Mouse (Mus musculus): ENCODE data around the gene B9d2.
A peak's percentile ranks its signal among the peaks of the same experiment; 100 is the strongest.

B9d2 gene

DNA sequence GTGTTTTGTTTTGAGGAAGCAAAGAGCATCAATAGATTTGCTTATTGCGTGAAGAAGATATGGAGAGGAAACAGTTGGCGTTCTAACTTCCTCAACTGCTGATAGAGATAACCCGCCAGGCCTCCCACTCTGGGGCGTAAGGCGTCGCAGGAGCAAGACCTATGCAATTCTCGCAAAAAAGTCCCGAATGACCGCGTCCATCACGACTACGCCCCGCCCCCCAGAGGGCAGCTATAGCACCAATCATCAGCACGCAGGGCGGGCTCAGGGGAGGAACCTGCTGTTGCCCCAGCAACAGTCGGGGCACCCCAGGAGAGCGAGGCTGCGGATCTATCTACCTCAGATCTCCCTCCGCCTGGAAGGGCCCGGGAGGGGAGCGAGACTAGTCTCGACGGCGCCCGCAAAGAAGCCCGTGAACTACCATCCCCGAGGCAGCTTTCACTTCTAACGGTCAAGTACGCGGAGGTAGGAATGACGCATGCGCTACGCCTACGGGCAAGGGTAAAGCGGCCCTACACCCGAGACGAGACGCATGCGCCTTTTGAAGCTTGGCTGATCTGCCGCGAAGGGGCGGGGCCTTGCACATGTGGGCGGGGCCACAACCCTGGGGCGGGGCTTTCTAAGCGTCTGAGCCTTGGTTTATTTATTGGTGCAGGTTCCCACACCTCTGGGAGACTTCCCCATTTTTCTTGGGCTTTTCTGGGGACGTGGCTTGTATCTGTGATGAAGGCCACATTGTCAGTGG is at the start of gene B9d2:
TSS of gene B9d2 (plus strand) at position 267 of the 745 bp plus-strand sequence.
- DNase-seq (ENCODE audit: low read depth, low spot score) = peak; percentile 89

DNA sequence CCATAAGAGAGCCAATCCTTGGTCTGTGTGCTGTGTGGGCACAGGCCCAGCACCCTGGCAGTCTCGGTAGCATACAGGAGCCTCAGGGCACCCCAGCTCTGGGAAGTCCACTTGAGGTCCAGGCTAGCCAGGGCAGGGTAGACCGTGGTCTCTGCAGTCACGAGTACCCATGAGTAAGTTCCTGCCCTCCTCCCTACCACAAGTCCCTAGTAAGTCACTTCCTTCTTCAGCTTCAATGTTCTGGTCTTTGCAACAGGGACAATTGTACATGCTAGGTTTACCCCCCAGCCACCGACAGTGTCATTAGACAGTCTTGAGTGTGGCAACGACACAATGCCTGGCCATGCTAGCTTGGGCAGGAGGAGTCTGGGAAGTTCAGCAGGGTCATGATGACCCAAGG is 47.9 kb upstream of the B9d2 start:
- no peak for DNase-seq (ENCODE audit: low read depth, low spot score)

DNA sequence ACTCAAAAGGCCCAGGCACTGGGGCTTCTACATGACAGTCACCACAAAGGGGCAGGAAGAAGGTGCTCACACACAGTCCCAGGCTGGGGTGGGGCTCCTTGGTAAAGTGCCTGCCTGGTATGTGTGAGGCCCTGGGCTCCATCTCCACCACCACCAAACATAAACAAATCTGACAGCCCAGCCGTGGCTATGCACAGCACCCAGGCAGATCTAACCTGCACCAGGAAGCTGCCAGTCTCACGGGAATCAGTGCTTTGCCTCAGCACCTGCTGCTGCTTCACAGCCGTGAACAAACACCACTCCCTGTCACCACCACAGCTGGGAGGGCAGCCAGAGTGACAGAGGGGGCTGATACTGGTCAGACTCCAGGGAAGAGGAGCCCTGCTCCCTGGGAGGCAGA is 44.2 kb upstream of the B9d2 start:
- DNase-seq (ENCODE audit: low read depth, low spot score) = no peak

DNA sequence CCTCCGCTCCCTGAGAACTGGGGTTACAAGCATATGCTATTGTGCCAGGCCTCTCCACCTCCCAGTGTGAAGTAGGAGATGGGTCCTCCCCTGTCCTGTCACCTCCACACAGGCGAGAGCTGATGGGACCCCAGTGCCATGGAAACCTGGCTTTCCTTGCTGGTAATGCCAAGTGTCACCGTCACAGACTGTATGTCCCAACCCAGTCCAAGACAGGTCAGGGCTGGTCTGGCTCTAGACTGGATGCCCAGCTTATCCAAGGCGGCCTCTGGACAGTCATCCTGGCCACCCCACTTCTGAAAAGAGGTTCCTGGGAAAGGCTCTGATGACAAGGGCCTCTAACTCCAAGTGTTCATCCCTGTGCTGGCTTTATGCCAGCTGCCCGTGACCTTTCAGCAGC is 43.5 kb upstream of the B9d2 start:
- DNase-seq (ENCODE audit: low read depth, low spot score) = no peak

DNA sequence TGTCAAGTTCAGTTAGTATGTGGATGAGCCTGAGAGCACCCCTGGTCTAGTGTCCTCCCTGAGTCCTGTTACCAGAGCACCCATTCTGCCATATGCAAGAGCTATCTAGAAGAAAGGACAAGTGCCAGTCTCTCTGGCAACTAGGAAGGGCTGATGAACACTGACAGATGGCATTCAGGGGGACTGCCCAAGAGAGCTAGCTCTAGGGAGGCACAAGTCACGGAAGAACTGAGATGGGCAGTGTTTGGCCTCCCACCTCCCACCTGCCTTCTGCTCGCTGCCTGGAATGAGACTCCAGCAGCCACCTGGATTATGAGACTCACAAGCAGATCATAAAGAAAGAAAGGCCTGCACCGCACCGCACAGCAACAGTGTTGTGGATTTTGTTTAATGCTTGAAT is 40.8 kb upstream of the B9d2 start:
- peak; percentile 55 for DNase-seq (ENCODE audit: low read depth, low spot score)

DNA sequence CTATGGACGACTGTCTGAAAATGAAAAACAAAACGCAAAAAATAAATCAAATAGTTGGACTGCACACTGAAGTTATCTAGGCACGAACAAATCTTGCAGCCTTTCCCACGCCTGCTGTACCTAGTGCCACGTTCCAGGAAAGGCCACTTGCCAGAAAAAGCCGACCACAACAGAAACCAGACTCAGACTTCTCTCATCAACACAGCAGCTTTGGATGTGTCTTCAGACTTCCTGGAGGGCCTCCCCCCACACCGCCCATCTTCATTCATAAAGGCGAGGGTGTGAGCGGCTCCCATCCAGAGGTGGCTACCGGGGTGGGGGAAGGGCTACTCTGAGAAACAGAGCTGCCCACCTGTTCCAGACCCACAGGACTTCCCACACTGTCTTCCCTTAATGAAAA is 36.4 kb upstream of the B9d2 start:
- no peak for DNase-seq (ENCODE audit: low read depth, low spot score)

DNA sequence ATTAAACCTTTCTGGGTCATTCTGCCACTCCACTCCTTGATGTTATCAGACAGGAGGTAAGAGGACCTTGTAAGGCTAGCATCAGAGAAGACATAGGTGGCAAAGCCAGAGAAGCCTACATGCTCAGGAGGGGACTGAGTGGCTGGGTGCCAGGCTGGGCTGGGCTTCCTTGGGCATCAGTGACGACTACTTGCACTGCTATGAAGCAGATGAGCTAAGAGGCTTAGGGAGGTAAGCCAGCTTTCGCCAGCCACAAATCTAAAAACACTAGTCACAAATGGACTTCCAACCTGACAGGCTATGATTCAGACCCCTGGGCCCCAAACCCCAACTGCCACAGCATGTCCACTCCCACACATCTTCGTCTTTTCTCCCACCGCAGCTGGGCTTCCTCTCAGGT is 35.9 kb upstream of the B9d2 start:
- DNase-seq (ENCODE audit: low read depth, low spot score) = no peak

DNA sequence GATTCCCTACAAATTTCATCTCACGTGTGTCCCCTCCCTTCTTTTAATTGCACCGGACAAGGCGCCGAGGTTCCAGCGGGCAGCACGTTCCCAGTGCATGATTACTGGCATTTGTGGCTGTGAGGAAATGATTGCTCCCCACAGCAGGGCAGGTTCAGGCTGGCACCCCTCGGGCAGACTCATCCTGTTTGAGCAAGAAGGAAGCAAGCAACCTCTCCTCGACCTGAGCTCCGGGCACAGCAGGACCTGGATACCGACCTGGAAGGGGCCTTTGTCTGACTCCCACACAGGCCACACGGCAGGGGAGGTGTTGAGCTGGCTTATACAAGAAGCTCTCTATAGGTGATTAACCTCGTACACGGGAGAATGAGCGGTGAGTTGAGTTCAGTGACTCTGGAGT is 35.5 kb upstream of the B9d2 start:
- no peak for DNase-seq (ENCODE audit: low read depth, low spot score)

DNA sequence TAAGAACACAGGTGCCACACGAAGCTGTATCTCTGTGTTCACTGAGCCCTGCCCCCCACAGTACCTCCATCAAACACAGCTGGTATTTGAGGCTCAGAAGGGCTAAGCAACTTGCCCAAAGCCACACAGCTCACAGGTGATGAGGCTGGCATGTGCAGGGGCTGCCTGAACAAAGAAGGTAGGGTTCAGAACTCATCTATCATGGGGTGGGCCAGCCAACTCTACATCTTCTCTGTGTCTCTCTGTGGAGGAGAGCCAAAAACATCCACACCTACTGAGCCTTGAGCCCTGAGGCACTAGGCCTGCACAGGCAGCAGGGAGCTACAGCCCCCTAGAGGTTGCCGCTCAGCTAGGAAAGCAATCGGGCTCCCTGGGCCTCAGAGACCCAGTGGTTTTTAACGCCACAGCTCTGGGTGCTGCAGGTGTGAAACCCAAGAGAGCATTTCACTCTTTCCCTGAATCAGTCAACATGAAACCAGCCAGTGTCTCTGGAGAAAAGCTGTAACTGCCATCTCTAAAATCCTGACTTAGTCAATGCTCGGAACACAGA is 32.9 kb upstream of the B9d2 start:
- no peak for DNase-seq (ENCODE audit: low read depth, low spot score)

DNA sequence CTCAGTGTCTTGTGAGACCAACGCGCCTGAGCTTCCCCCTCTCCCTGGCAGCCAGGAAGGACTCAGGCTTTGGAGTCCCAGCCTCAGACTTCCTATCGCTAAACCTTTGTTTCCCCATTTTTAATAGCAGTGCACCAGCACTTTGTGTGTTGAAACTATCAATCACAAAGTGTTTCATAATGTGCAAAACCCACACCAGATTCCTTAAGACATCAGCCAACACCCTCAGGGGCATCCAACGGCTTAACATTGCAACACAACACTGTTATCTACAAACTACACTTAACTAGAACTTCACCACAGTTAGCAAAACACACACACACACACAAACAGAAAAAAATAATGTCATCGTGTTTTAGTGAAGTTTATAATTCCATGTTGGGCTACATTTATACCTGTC is 30.7 kb upstream of the B9d2 start:
- no peak for DNase-seq (ENCODE audit: low read depth, low spot score)

DNA sequence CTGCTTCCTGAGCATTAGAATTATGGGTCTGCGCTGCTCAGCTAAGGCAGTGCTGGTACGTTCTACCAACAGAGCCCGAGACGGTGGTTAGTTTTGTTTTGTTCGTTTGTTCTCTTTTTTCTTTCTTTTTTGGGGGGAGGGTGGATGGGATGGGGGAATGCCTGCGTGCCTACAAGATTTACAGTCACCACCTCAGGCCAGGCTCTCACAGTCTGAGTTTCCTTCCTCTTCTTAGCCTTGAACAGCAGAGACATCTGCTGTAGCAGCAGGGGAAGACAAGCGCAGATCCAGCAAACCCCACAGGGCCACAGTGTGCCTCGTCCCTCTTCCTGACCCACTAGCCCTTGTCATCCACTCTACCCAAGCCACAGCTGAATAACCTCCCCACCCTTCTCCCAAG is 29.3 kb upstream of the B9d2 start:
- no peak for DNase-seq (ENCODE audit: low read depth, low spot score)

DNA sequence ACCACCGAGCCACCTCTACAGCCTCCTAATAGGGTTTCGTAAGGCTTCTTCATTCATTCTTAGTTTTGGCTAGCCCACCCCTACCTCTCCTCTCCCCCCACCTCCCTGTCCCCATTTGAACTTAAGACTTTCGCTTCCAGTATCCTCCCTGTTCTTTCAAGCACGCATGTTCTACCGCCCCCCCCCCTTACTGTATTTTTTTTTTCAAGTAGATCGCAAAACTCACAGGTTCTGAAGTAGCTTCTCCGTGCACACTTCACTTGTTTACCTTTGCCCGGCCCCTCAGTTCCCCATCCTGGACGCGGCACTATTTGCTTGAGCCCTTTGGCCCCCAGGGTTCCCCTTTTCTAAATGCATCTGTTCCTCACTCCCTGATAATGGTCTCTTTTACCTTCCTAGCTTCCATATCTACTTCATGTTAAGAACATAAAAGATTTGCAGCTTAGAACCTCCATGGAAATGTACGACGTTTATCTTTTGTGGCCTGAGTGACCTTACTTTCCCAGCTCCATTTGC is 28.3 kb upstream of the B9d2 start:
- DNase-seq (ENCODE audit: low read depth, low spot score) = no peak

DNA sequence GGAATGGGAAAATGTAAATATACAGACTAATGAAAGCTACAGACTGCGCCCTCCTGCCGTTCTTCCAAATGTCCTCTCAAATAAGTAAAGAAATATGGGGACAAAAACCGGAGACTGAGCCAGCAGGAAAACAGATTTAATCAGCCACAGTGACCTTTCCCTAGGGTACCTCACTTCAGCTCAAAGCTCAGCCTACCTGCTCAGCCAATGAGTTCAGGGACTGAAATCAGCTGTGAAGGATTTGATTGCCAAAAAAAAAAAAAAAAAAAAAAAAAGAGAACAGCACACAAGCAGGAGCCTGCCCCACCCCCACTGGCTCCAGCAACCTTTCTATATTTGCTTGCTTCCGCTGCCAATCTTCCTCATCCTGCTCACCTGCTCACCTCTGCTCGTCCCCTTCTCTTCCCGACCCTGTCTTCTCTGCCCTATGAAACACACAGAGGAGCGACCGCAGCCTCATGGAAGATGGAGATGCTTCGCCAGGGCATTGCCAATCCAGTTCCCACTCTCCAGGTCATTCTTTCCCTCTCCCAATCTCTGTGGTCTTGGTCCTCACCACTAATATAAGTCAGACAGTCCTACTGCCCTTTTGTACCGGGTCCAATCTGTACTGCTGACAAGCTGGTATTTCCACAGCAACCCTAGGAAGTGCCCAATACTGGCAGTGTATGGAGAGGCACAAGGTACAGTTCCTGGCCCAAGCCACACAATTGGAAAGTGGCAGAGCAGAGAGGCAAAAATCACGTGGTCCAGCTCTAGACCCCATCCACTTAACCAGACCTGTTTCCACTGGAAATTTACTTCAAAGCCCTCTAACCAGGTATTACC is 24.8 kb upstream of the B9d2 start:
- DNase-seq (ENCODE audit: low read depth, low spot score) = no peak

DNA sequence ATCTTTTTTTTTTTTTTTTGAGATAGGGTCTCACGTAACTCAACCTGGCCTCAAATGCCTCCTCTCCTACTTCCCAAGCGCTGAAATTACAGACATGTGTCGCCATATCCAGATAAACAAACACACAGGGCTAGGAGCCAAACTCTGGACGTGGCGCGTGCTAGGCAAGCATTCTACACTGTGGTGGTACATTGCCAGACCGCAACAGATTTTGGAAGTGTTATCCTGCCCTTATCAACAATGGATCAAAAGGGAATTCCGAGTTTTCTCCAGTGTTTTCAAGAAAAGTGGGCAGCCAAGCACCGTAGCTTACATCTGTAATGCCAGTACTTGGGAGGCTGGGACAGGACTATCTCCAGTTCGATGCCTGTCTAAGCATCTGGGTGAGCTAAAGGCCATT is 22.8 kb upstream of the B9d2 start:
- DNase-seq (ENCODE audit: low read depth, low spot score) = no peak

DNA sequence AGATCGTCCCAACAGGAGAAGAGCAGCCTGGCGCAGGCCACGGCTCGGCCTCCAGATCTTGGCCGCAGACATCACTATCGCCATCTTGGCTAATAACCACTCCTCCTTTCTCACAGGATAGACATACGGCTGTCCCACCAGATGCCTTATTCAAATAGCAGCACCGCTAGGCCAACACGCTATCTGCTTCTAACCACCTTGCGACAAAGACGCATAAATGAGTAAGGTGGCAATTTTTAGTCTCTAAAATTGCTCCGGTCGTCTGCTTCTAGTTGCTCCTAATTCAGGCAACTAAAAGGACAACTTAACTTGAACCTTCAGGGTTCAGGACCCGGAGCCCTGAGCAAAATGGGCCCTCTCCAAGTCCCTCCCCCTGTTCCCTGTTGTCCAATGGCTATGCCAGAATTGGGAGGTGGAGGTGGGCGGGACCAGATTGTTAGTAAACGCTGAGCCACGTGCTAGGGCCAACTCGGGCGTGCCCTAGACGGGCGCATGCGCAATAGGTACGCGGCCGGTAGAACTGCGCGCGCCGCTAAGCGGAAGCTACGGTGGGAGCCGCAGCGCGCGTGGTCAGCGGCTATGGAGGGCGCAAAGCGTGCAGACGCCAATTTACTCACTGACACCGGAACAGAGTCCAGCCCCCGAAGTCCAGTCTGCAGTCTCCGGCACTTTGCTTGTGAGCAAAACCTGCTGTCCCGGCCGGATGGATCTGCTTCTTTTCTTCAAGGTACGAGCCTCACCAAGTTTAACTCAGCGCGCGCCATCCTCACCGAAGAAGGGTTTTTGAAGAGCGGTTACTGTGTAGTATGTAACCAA is 21.7 kb upstream of the B9d2 start, which contains the start of the genes Bckdha and Exosc5:
TSS of gene Bckdha (minus strand) at position 325 of the 816 bp plus-strand sequence.
TSS of gene Exosc5 (plus strand) at position 508 of the 816 bp plus-strand sequence.
- peak; percentile 100 for DNase-seq (ENCODE audit: low read depth, low spot score)

DNA sequence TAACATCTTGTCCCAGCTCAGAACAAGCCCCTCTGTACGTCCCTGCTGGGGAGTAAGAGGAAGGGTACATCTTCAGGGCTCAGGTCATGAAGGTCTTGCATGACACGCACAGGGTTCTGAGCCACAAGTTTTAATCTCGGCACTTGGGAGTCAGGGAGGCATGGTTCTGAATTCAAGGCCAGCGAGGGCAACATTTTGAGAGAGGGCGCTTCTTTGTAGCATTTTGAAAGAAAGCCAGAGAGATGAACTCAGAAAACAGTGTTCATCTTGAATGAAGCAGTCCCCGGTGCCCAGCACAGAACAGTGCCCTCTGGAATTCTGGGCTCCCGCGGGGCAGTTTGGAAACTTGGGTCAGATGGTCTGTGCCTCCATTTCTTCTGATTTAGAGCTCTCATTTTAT is 14.2 kb upstream of the B9d2 start:
- no peak for DNase-seq (ENCODE audit: low read depth, low spot score)

DNA sequence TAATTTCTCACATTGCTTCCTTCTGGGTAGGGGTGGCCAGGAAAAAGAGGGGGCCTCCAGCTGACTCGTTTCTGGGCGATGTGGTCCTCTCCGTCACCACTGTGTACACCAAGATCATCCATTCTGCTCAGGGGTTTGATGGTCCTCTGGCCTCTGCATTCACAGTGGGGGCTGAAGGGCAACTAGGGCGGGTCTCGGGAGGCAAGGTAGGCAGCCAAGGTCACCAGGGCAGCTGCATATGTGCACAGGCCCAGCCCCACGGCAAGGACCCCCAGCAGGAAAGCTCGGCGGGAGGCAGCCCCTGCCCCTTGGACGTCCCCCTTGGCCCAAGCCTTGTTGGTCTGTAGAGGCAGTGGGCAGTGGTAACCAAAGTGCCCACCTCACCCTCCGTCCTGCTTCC is 11.4 kb upstream of the B9d2 start:
- DNase-seq (ENCODE audit: low read depth, low spot score) = no peak

DNA sequence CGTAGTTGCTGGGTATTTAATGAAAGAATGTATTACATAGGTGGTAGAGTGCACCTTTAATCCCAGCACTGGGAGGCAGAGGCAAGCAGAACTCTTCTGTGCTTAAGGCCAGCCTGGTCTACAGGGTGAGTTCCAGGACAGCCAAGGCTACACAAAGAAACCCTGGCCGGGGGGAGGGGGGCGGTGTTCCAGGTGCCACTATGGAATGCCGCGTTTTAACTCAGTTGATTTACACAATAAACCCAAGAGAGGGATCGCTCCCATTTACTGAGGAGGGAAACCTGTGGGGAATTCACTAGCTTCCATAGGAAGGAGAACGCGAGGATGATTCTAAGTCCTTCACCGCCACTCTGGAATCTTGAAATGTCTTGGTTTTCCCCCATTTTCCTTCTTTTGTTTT is 10.9 kb upstream of the B9d2 start:
- no peak for DNase-seq (ENCODE audit: low read depth, low spot score)

DNA sequence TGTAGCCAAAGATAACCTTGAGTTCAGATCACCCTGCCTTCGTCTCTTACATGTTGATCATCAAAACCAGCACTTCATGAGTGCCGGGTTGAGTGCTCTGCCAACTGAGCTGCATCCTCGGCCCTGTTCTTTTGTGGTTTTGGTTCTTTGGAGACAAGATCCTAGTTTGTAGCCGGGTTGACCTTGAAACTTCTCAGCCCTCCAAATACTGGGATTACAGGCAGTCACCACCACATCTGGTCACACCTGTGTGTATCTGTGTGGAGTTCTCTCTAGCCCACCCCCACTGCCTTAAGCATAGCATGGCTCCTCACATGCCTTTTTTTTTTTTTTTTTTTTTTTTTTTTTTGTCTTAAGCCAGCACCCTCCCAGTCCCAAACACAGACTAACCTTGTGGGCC is 10.5 kb upstream of the B9d2 start:
- no peak for DNase-seq (ENCODE audit: low read depth, low spot score)

DNA sequence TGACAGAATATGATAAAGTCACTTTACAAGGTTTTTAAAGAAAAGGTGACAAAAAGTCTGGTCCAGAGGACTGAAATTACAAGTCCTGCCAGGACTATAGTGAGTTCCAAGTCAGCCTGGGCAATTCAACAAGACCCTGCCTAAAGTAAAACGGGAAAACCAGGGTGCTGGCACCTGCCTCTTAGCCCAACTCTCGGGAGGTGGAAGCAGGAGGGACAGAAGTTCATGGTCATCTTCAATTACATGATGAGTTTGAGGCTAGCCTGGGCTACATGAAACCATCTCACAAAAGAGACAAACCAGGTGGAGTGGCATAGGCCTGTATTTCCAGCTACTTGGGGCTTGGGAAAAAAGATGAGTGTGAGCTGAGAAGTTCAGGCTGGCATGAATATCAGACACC is 8.9 kb upstream of the B9d2 start:
- no peak for DNase-seq (ENCODE audit: low read depth, low spot score)

DNA sequence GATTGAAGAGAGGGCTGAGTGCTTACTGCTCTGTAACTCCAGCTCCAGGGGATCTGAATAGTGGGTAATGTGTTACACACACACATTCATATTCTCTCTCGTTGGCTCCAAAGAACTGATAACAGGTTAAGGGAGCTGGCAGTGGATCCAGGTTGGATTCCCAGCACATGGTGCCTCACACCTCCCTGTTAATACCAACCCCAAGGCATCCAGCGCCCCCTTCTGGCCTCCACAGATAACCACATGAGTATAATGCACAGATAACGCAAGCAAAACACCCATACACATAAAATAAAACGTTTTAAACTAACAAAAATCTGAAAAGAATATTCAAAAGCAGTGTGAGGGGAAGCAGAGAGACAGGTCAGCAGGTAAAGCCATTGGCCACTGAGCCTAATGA is 8.1 kb upstream of the B9d2 start:
- DNase-seq (ENCODE audit: low read depth, low spot score) = no peak

DNA sequence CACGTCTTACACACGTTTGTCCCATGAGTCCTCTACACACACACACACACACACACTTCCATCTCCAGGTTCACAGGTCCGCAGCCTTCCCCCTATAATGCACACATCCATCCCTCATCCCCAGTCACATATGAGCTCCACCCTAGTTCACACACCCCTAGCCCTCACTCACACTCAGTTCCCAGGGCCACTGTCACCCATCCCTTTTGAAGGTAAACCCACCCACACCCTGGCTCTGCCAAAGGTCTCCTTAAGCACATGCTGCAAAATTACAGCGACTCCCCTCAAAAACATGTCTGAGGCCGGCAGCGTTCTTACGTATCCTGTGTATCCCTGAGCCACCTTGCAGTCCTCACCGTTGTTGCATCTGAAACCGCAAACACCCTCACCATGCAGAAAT is 6.3 kb upstream of the B9d2 start:
- DNase-seq (ENCODE audit: low read depth, low spot score) = no peak

Measured in telencephalon, adult 2 months (tissue).